Mouse (Mus musculus) kidney, postnatal 25 days (tissue): ENCODE data around the gene Stip1.
"Not testable (repeated sequence)": the region's sequence is repeated elsewhere in the genome, so short reads cannot be mapped to it uniquely, and the experiment has no call there.

Source experiments
- DNase-seq, 2 experiments: peaks; one replicate each; pipeline ENCODE4 v3.0.0; 2021; ENCODE audit warnings: mixed read lengths in 2 of 2

Gene Stip1

GRCm38 (mm10) chr19:7039841-7040636, at the start of gene Stip1:
Gene Stip1 (minus strand): TSS chr19:7039967.
- peak; percentile 100 for DNase-seq

DNA sequence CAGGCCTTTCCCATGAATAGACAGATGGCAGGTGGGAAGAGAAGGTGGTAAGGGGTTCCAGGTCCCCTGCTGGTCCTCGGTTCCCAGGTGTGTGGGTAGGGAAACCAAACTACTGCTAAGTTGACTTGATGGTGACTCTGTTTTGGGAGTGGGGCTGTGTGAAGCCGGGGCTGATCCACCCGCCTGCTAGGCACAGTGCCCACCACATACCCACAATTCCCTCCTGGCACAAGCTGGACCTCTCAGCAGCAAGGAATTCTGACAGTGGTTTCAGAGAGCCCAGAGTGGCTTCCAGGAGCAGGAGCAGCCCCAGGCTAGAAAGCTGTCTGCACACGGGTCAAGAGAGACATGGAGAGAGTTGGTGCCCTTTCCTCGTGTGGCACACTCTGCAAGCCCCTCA, 49.3 kb upstream of the Stip1 start:
- DNase-seq: no peak

GRCm38 (mm10) chr19:7088558-7088957, 48.8 kb upstream of the Stip1 start:
- DNase-seq: no peak

GRCm38 (mm10) chr19:7084734-7085133, 45.0 kb upstream of the Stip1 start:
- no peak for DNase-seq

GRCm38 (mm10) chr19:7083035-7083794, 43.4 kb upstream of the Stip1 start:
- DNase-seq: no peak

GRCm38 (mm10) chr19:7081516-7082266, 41.9 kb upstream of the Stip1 start:
- DNase-seq: no peak

GRCm38 (mm10) chr19:7078271-7078670, 38.5 kb upstream of the Stip1 start:
- no peak for DNase-seq

- DNase-seq: no peak
These were observed 37.9 kb upstream of the Stip1 start for GRCm38 (mm10) chr19:7077666-7078065.

- not testable (repeated sequence) for DNase-seq
These were observed 35.6 kb upstream of the Stip1 start for GRCm38 (mm10) chr19:7075336-7075735.

GRCm38 (mm10) chr19:7073997-7074781, 34.4 kb upstream of the Stip1 start:
- DNase-seq: no peak

DNA sequence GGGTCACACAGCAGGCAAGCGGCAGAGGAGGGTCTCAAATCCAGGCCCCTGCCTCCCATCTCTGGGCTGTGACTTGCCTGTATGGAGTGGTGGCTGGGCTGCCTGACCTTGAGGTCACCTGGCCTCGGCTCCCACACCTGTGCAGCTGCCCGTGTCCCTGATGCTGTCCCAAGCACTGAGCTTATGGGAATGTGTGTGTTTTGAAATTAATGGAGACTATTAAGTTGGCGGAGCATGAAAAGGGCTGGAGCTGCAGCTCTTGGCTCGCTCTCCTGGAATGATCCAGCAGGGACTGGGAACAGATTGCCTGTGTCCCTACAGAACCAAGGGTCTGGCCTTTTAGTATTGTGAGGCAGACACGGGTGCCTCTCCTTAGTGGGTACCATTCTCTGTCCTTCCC, 32.5 kb upstream of the Stip1 start:
- DNase-seq: peak; percentile 55 to 84

DNA sequence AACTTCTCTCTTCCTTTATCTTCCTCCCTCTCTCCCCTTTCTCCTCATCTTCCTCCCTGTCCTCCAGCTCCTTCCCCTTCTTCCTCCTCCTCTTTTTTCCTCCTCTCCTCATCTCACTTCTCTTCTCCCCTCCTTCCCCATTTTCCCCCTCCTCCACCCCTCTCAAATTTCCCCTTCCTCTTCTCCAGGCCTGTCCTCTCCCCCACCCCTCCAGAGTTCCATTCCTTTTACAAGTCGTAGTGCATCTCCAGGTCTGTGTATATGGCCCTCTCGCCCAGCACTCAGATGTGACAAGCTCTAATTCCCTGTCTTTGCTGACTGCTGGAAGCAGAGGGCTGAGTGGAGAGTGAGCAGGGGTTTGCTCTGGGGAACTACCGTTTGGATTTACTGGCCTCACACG, 31.0 kb upstream of the Stip1 start:
- no peak for DNase-seq

DNA sequence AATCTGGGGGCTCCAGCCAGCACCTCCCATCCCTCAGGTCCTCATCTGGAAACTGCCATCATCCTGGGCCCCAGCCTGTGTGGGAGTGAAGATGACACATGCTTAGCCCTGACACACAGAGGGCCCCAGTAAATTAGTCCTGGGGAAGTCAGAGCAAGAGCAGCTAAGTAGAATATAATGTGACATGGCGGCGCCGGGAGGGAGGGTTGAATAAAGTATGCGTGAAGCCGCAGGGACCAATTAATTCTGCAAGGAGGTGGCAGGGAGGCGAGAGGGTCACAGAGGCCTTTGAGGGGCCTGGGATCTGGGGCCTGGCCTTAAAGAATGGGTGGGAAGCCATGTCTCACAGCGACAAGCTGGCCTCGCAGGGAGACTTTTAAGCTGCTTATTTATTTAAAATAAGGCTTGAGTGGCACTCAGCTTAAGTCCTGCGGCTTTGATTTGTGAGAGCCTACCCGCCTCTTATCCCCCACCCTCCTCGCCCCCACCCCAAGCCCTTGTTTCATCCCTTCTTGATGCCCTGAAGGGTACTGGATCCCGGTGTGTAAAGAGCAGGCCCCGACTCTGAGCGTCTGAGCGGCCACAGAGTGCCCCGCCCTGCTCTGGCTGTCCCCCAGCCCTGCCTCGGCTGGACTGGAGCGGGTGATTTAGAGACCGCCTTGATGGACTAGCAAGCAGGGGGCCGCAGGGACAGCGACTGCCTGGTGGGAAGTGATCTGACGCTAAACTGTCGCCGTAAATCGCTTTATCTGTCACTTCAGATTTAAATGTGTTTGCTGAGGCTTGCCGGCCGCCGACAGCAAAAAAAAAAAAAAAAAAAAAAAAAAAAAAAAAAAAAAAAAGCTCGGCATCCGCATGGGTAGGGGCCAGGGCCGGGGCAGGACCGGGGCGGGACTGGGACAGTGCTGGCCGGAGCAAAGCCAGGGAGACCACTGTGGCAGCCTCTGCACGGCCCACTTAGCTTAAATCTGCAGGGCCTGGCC, 30.3 kb upstream of the Stip1 start:
- no peak for DNase-seq

DNA sequence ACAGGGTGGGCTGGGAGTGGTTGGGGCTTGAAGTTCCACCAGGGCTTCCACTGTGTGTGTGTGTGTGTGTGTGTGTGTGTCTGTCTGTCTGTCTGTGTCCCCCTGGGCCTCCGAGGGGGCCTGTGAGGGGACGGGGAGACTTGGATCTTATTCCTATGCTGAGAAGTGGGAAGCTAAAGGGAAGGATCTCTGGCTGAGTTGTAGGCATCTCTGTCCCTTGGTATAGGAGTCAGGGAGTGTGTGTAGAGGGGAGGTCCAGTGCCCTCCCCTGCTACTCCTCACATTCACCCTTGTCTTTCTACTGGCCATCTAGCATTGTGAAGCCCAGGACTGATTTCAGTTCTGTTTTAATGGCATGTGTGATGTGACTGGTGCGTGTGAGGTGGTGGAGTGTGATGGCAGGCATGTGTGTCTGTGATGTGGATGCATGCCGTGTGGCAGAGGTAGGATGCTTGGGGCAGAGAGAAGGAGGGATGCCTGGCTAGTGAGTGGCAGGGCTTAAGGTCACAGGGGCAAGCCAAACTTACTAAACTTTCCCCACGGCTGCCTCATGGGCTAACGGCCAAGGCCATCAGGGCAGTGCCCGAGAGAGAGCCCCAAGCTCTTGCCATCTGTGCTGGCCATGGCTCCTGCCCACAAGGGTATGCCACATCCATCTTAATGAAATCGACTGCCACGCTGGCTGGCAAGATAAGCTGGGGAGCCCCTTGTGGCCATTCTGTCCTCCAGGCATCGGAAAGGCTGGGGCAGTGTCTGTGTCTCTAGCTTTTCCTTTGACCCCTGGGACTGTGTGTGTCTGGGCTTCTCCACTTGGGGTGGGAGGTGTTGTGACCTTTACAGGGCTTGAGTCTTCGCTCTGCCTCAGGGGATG, 29.1 kb upstream of the Stip1 start:
- DNase-seq: no peak

DNA sequence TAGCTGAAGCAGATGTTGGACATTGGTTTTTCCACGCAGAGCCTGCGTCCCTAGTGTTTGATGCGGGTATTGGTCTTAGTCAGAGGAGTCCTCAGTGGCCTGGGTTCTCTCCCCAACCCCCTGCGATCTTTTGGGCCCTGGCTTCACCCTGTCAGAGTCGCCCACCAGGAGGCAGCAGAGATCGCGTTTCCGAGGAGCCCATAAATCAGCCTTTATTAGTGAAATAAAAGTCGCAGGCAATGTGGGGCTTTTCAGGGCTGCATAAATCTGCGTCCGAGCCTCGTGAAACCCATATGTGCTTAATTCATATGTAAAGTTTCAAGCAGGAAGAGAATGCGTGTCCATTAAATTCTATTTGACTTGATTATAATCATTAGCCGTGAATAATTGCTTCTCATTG, 28.4 kb upstream of the Stip1 start:
- DNase-seq: peak; percentile 79 to 88

DNA sequence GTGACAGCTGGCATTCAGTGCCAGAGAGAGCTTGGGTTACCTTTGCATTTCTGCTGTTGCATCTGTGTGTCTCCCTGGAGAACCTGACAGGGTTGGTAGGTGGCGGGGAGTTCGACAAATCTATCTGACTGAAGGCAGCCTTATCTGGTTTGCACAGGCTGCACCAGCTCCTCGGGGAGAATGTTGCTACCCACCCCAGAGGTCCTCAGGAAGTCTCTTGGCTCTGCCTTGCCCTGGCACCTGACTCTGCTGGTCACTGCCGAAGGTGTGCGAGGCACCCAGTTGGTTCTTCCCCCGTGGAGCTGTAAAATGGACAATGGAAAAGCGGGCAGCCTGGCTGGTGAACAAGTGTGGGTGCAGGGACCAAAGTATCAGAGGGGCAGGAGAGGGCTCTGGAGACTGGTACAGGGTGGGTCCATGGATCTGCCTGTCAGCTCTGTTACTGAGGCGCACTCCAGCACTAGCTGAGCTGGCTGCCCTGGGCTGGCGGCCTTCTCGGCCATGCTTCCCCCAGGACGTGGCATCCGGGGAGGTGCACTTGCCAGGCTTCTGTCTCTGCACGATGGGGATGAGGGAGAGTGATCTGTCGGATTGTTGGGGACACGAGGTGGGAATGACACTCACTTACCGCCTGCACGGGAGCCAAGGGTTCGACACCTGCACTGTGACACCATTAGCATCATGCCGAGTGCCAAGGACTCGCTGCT, 27.7 kb upstream of the Stip1 start:
- DNase-seq: no peak

GRCm38 (mm10) chr19:7066828-7067342, 27.1 kb upstream of the Stip1 start:
- no peak for DNase-seq

DNA sequence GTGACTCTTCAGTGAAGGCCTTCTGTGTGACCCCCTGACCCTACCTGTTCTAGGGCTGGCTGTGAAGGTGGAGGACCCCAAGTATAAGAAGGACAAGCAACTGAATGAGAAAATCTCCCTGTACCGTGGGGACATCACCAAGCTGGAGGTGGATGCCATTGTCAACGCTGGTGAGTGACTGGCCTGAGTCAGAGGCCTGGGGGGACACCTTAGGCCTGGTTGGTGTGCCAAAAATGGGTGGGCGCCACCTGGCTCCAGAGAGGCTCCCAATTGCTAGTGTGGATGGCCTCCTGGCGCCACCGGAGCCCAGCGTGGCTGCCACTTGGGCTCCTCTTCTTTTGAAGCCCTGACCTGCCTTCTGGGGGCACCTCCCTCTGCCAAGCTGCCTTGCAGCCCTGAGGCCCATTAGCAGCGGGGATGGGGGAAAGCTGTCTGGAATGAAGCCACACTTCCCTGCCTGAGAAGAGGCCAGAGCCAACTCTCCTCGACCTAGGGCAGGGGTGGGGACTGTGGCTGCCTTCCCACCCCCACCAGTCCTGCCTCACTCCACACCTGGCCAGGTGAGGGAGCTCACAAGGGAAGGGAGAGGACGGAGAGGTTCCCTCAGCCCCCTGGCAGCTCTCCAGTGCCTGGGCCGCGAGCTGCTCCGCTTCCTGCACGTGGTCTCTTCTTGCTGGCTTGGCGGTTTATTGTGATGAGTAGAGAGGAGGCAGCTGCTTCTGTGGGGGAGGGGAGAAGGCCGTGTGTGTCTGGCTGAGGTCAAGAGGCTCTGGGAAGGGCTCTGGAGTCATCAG, 26.5 kb upstream of the Stip1 start:
- DNase-seq: peak; percentile 78 to 91

DNA sequence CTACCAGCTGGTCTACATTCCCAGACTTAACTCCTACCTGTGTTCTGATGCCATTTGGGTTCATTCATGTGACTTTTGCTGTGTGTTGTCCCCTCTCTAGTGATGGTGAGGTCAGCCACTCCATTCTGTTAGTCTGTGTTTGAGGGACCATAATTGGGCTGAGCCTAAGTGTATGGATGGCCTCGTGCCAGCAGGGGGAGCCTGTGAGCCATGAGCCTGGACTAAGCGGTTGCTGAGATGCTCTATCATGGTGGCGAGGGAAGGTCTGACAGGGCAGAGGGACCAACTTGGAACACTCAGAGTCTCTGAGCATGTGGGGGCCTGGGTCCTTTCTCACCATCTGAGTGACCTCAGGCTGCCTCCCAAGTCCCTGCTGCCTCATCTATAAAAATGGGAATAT, 24.8 kb upstream of the Stip1 start:
- peak; percentile 84 to 86 for DNase-seq
